In genomic region chr7:110288731-110289191, GRCm38 (mm10) we compare ENCODE assay signal across 8 mouse cellular contexts.
DNase-seq lines count a peak whose midpoint lies in the region; ATAC-seq lines count a peak whose summit lies in the region.

No protein-coding gene starts in this region.

- H3K4me2 ChIP-seq in kidney, embryonic 15.5 days = no peak overlapping the region
- H3K4me2 ChIP-seq in stomach, embryonic 16.5 days (ENCODE audit: low read depth, low read length) = no peak overlapping the region

- H3K27me3 ChIP-seq in kidney, embryonic 15.5 days = no peaks in the 10 kb centered on the region
- H3K27me3 ChIP-seq in stomach, embryonic 16.5 days (ENCODE audit: control insufficient read depth, insufficient read depth, low read length) = no peaks in the 10 kb centered on the region

- H3K36me3 ChIP-seq in kidney, embryonic 15.5 days = 0 out of 2 replicates have a peak, but pooled peaks cover 5% of the 10 kb centered on the region
- H3K36me3 ChIP-seq in stomach, embryonic 16.5 days (ENCODE audit: control insufficient read depth, insufficient read depth, low read length) = no peaks in the 10 kb centered on the region

- WGBS in kidney, embryonic 15.5 days = 76% methylated on average over 6 of the region's 6 CpGs
- 68% methylated on average over 6 of the region's 6 CpGs for WGBS in stomach, embryonic 16.5 days

- no peaks in the 10 kb centered on the region for H3K9me3 ChIP-seq in kidney, embryonic 15.5 days (replicated peaks)
- H3K9me3 ChIP-seq in stomach, embryonic 16.5 days (replicated peaks; ENCODE audit: control insufficient read depth, low read length) = peaks cover 5% of the 10 kb centered on the region; the same call in 1 of the 2 replicates

- H3K4me3 ChIP-seq in kidney, embryonic 15.5 days (replicated peaks) = no peak overlapping the region
- no peak overlapping the region for H3K4me3 ChIP-seq in brown adipose tissue, adult 24 weeks (ENCODE audit: insufficient read depth, low read depth, low read length)
- no peak overlapping the region for H3K4me3 ChIP-seq in stomach, embryonic 16.5 days (replicated peaks; ENCODE audit: low read length)

- H3K9ac ChIP-seq in kidney, embryonic 15.5 days = no peak overlapping the region
- H3K9ac ChIP-seq in stomach, embryonic 16.5 days (ENCODE audit: low read length) = peak overlapping the region; percentile 53; the same call in 1 of the 2 replicates

- peak; percentile 39 for DNase-seq in kidney, adult 11 months
- peak; percentile 84 to 90 for DNase-seq in heart, adult 9 months (ENCODE audit: low spot score in 2 of 2)
- DNase-seq in kidney, postnatal 36 days = peak; percentile 75 to 81
- no peak for DNase-seq in layer of hippocampus, postnatal 36 days
- DNase-seq in layer of hippocampus, adult 8-10 months (ENCODE audit: low spot score in 2 of 2) = no peak

- ATAC-seq in kidney, embryonic 15.5 days (replicated peaks; ENCODE audit: low FRiP score) = no peak
- ATAC-seq in stomach, embryonic 16.5 days (ENCODE audit: insufficient read depth, low FRiP score) = peak; percentile 84

- no peak overlapping the region for H3K27ac ChIP-seq in kidney, embryonic 15.5 days
- H3K27ac ChIP-seq in brown adipose tissue, adult 24 weeks (replicated peaks; ENCODE audit: low read depth, low read length) = peak overlapping the region; percentile 89
- peak overlapping the region; percentile 85 for H3K27ac ChIP-seq in stomach, embryonic 16.5 days (ENCODE audit: low read length)

- H3K4me1 ChIP-seq in kidney, embryonic 15.5 days = peaks cover 17% of the 10 kb centered on the region
- H3K4me1 ChIP-seq in brown adipose tissue, adult 24 weeks (ENCODE audit: control insufficient read depth, insufficient read depth, insufficient read length, low read length) = peaks cover 7% of the 10 kb centered on the region
- H3K4me1 ChIP-seq in stomach, embryonic 16.5 days (ENCODE audit: control insufficient read depth, insufficient read depth, low read length) = peaks cover 20% of the 10 kb centered on the region

Comparison
In these comparisons a context has a peak if more than half of its experiments do, and no peak if none do; other contexts are left out.
1. DNase-seq: peak in kidney, adult 11 months (single experiment), heart, adult 9 months (2 of 2) and kidney, postnatal 36 days (2 of 2); none in layer of hippocampus, postnatal 36 days (0 of 2) and layer of hippocampus, adult 8-10 months (0 of 2).